Mouse (Mus musculus) urinary bladder, postnatal 4 days (tissue): ENCODE results near the gene Vmn2r97.
"Not testable (repeated sequence)": the region's sequence is repeated elsewhere in the genome, so short reads cannot be mapped to it uniquely, and the experiment has no call there.

Source experiments
- DNase-seq, 2 experiments: peaks; one replicate each; pipeline ENCODE4 v3.0.0; 2021 to 2022; ENCODE audit warnings: low spot score in 2 of 2

Vmn2r97 gene

DNA sequence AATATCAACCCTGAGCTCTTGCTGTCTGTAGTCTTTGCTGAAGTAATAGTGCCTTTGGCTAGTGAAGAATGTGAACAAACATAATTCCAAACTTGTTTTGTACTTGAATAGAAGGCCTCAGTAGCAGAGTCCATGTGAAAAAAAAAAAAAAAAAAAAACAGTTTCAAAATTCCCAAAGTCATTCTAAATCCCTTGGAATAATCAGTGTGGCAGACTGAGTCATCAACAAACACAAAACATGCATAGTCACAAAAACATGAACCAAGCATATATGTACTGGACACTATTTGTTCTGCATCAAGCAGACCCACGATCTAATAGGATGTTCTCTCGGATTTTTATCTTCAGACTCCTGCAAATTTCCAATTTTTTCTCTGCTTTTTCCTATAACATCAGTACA, at the start of gene Vmn2r97:
Gene Vmn2r97 (plus strand): TSS at position 301 of the 400 bp plus-strand sequence.
- not testable (repeated sequence) for DNase-seq

DNA sequence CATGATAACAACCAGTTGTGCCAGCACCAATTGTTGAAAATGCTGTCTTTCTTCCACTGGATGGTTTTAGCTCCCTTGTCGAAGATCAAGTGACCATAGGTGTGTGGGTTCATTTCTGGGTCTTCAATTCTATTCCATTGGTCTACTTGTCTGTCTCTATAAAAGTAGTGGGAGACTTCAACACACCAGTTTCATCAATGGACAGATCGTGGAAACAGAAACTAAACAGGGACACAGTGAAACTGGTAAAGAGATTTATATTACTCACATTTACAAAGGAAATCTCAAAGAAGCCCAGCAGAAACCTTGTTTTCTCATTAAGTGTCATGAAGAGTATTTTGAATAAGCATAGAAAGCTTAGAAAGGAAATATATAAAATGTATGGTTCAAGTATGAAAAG, 31.7 kb upstream of the Vmn2r97 start:
- not testable (repeated sequence) for DNase-seq

DNA sequence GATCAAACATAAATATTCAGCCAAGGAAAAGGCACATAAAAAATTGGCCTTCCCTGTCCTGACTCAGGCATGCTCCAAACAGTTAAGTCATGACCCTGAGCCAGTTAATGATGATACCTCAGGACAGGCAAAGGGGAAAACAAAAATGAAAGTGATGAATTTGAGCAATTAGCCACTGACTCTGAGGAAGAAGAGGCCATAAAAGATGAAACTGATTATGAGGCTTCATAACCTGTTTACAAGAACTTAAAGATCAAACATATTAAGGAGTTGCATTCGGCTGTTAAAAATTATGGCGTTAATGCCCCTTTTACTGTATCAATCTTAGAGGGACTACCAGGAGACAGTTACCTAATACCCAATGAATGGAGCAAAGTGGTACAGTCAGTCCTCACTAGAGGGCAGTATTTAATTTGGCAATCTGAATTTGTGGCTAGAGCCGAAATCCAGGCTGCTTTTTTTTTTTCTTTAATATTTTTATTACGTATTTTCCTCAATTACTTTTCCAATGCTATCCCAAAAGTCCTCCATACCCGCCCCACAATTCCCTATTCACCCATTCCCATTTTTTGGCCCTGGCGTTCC, 24.3 kb upstream of the Vmn2r97 start:
- no peak for DNase-seq

DNA sequence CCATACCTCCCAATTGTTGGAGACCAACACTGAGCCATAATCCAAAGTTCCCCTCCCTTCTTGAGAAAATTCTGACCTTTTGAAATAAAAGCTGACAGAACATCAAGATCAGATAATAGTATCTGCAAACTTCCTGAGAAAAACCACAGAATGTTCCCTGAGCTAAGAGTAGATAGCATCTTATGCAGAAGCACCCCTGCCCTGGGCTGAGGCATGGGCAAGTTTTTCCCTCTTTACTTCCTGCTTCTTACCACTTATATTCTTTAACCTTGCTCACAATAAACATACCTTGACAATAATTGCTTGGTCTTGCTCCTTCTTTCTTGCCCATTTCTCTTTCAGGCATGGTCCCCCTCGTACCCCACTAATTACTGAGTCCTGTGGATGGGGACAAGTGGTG, 43.7 kb downstream of the Vmn2r97 start:
- not testable (repeated sequence) for DNase-seq

DNA sequence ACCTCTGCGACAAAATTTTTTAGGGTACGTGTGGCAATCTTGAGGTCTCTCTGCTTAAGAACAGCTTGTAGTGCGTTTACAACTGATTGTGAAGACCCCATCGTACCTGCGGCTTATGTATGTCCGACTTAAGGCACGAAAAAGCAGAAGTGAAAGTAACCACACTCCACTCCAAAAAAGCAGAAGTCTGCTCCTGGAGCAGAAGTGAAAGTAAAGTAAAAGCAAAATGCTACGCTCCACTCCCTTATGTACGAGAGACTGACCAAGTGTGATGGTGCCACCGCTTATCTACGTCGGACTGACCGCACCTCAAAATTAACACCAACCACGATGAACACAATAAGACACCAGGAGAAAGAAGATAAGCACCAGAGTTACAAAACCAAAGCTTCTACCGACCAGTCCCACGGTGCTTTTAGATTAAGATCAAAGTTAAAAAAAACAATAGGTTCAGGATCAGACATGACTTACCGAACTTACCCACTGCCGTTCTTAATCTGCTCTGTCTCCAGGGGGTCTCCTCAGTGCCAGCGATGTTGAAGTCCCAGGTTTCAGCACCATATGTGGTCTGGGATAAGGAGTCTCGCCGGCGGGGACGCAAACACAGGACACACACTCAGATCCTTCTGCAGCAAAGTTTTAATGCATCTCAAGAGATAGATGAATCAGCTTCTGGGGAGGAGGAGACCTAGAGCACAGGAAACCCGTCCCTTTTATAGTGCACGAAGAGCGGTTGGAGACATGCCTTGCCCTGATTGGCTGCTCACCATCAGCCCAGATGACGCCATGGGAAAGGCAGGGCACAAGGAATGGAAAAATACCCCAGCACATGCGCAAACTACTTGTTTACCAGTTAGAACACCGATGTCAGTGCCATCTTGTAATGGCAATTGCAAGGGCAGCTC, 54.5 kb downstream of the Vmn2r97 start:
- DNase-seq: no peak
